Comparison of ENCODE assay signal across 11 mouse cellular contexts in the genomic region with DNA sequence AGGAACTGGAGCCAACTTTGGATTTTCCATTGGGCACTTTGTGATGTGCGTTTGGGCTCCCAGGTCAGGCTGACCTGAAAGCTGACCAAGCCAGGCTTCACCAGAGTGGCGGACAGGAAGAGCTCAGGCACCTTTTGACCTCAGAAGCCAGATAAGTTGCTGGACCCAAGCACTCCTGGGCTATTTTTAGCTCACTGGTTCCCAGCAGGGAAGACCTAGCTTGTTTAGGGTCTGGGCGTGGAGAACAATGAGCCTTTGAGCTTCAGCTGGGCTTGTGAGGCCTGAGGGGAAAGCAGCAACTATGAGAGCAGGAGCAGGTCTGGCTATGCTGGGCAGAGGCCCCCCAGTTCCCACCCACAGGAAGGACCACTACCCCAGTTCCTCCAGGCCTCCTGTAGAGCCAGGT.
DNase-seq lines count a peak whose midpoint lies in the region; ATAC-seq and TF ChIP-seq lines count a peak whose summit lies in the region.
"Had no signal": no experiment of that assay in that cellular context is flagged by ENCODE, and none has a peak within 500 bp of the region (broad histone marks: within the 10 kb centered on the region; RNA-seq: fewer than 3 reads in every experiment).

No protein-coding gene starts in this region.

- peaks cover 7% of the 10 kb centered on the region for H3K4me1 ChIP-seq in kidney, embryonic 16.5 days (ENCODE audit: insufficient read depth, low read length)
- 0 out of 2 replicates have a peak, but pooled peaks cover 8% of the 10 kb centered on the region for H3K4me1 ChIP-seq in stomach, embryonic 16.5 days (ENCODE audit: control insufficient read depth, insufficient read depth, low read length)

- H3K9ac ChIP-seq in kidney, embryonic 16.5 days (replicated peaks; ENCODE audit: low read length) = peak overlapping the region; percentile 26; the same call in 1 of the 2 replicates
- H3K9ac ChIP-seq in stomach, embryonic 16.5 days (ENCODE audit: low read length) = no peak overlapping the region

- H3K36me3 ChIP-seq in kidney, embryonic 16.5 days (ENCODE audit: insufficient read depth, low read length) = no peaks in the 10 kb centered on the region
- no peaks in the 10 kb centered on the region for H3K36me3 ChIP-seq in stomach, embryonic 16.5 days (ENCODE audit: control insufficient read depth, insufficient read depth, low read length)

- DNase-seq in gastrocnemius, adult 2 months = no peak
- DNase-seq in gastrocnemius, postnatal 25 days = no peak
- peak; percentile 57 for DNase-seq in ovary, adult 18-20 months (ENCODE audit: low spot score)
- DNase-seq in ovary, postnatal 14 days (ENCODE audit: low spot score) = no peak
- no peak for DNase-seq in layer of hippocampus, postnatal 25 days (ENCODE audit: extremely low spot score in 1 of 2, low spot score in 1 of 2)
- no peak for DNase-seq in thymus, postnatal 4 days
- DNase-seq: B cell, adult 2 months; cerebellum, postnatal 36 days; lung, adult 2 months had no signal

- H3K9me3 ChIP-seq in kidney, embryonic 16.5 days (ENCODE audit: low read length) = peaks cover 12% of the 10 kb centered on the region; the same call in 1 of the 2 replicates
- H3K9me3 ChIP-seq in stomach, embryonic 16.5 days (replicated peaks; ENCODE audit: control insufficient read depth, low read length) = peaks cover 9% of the 10 kb centered on the region; the same call in 1 of the 2 replicates

- no peak overlapping the region for H3K4me3 ChIP-seq in gastrocnemius, adult 2 months
- H3K4me3 ChIP-seq in kidney, embryonic 16.5 days (ENCODE audit: low read length) = no peak overlapping the region
- H3K4me3 ChIP-seq in stomach, embryonic 16.5 days (replicated peaks; ENCODE audit: low read length) = no peak overlapping the region

- ATAC-seq in kidney, embryonic 16.5 days (ENCODE audit: low FRiP score, low TSS enrichment) = no peak
- ATAC-seq in stomach, embryonic 16.5 days (ENCODE audit: insufficient read depth, low FRiP score) = peak; percentile 65

- no peaks in the 10 kb centered on the region for H3K27me3 ChIP-seq in kidney, embryonic 16.5 days (ENCODE audit: insufficient read depth, low read length)
- no peaks in the 10 kb centered on the region for H3K27me3 ChIP-seq in stomach, embryonic 16.5 days (ENCODE audit: control insufficient read depth, insufficient read depth, low read length)

- TF ChIP-seq CTCF in gastrocnemius, adult 2 months (IDR thresholded peaks at IDR 0.05) = no peak

- 49% methylated on average over 3 of the region's 3 CpGs for WGBS in kidney, embryonic 16.5 days
- WGBS in stomach, embryonic 16.5 days = 54% methylated on average over 3 of the region's 3 CpGs

- intact Hi-C loops in gastrocnemius, adult 2 months (cut with DNase I) = no loop called here

- H3K4me2 ChIP-seq in kidney, embryonic 16.5 days (replicated peaks; ENCODE audit: low read depth, low read length) = no peak overlapping the region
- H3K4me2 ChIP-seq in stomach, embryonic 16.5 days (ENCODE audit: low read depth, low read length) = no peak overlapping the region

- peak overlapping the region; percentile 79 for H3K27ac ChIP-seq in gastrocnemius, adult 2 months
- H3K27ac ChIP-seq in kidney, embryonic 16.5 days (ENCODE audit: low read length) = peak overlapping the region; percentile 38; the same call in 1 of the 2 replicates
- peak overlapping the region; percentile 39 for H3K27ac ChIP-seq in stomach, embryonic 16.5 days (ENCODE audit: low read length)
